Mouse (Mus musculus) MEL (cell line): ENCODE measurements at regions not wholly inside any gene's neighbourhood (a gene's known extent, or its start where the extent isn't known, plus 50 kb on each side); places are given as distances from the start of the nearest gene placed in this dataset.
A peak's percentile ranks its signal among the peaks of the same experiment; 100 is the strongest.

Experiments used
- CTCF ChIP-seq, 3 experiments: IDR thresholded peaks in 2 of 3; conservative IDR thresholded peaks in 1 of 3; 2 replicates each; pipeline ENCODE4 v1.5.1; 2011 to 2012; ENCODE audit warnings: low read length in 3 of 3, low read depth in 2 of 3, mild to moderate bottlenecking in 2 of 3, improper control_type of control experiment in 1 of 3, inconsistent platforms in 1 of 3, mixed read lengths in 1 of 3, moderate library complexity in 1 of 3; ENCODE audit not compliant: control insufficient read depth in 1 of 3, insufficient read depth in 1 of 3, poor library complexity in 1 of 3, severe bottlenecking in 1 of 3
- HCFC1 ChIP-seq: IDR thresholded peaks from 2 replicates; pipeline ENCODE4 v1.6.1; 2012; ENCODE audit warnings: low read depth, mild to moderate bottlenecking, inconsistent platforms, low read length, improper control_type of control experiment, moderate library complexity
- MAX ChIP-seq: IDR thresholded peaks from 2 replicates; pipeline ENCODE4 v1.6.1; 2011; ENCODE audit warnings: low read length, improper control_type of control experiment
- NELFE ChIP-seq: IDR thresholded peaks from 2 replicates; pipeline ENCODE4 v1.6.1; 2011; ENCODE audit warnings: low read depth, low read length, improper control_type of control experiment
- POLR2A ChIP-seq, 2 experiments: IDR thresholded peaks; 2 replicates each; pipeline ENCODE4 v1.6.1; 2011 to 2012; ENCODE audit warnings: low read length in 2 of 2, mild to moderate bottlenecking in 2 of 2, control low read depth in 1 of 2, improper control_type of control experiment in 1 of 2, low read depth in 1 of 2, moderate library complexity in 1 of 2; ENCODE audit not compliant: control insufficient read depth in 1 of 2, insufficient read depth in 1 of 2, poor library complexity in 1 of 2
- USF1 ChIP-seq: IDR thresholded peaks from 2 replicates; pipeline ENCODE4 v1.6.1; 2014; ENCODE audit warnings: low read depth, mild to moderate bottlenecking, inconsistent platforms, low read length, improper control_type of control experiment, moderate library complexity
- ZC3H11A ChIP-seq: IDR thresholded peaks from 2 replicates; pipeline ENCODE4 v1.6.1; 2012; ENCODE audit warnings: low read depth, mild to moderate bottlenecking, inconsistent platforms, low read length, improper control_type of control experiment
- ZNF384 ChIP-seq: IDR thresholded peaks from 2 replicates; pipeline ENCODE4 v1.6.1; 2012; ENCODE audit warnings: low read depth, mild to moderate bottlenecking, inconsistent platforms, low read length, improper control_type of control experiment

DNA sequence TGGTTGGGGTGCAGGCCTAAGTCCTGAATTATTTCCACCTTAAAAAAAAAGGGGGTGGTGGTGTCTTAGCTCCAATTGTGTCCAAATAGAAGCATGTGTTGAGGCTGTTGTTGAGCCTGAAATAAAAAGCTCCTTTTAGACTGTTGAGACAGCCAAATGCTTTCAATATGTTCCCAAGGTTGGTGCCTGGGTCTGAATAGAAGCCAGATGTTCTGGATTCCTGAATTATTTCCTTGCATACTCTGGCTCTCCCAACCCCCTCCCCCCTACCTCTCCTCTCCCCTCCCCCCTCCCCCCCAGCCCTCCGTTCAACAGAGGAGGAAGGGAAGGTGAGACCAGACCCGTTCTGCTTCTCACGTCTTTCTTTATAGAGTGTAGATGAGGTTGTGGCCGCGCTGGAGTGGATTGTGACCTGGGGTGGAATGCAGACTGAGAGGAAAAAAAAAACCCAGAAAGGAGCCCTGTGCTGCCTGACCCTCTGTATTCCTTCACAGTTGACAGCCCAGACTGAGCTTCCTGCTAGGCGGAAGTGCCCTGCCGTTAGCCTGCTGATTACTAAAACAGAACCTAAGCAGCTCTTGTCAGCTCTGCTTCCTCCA is 50.9 kb upstream of the Ubash3b start:
- TF ChIP-seq NELFE (no peak), POLR2A (IDR thresholded peaks at IDR 0.05; ENCODE audit: control insufficient read depth in 1 of 2, insufficient read depth in 1 of 2, low read depth in 1 of 2, low read length in 2 of 2, poor library complexity in 1 of 2) (no peak), ZNF384 (peak; percentile 49; the same call in 1 of the 2 replicates), CTCF (IDR thresholded peaks at IDR 0.05 in 2 of 3, conservative IDR thresholded peaks at IDR 0.05 in 1 of 3; ENCODE audit: control insufficient read depth in 1 of 3, insufficient read depth in 1 of 3, low read depth in 2 of 3, low read length in 3 of 3, poor library complexity in 1 of 3, severe bottlenecking in 1 of 3) (no peak), USF1 (no peak), ZC3H11A (no peak), MAX (no peak), HCFC1 (no peak)
